10 mouse cellular contexts compared by ENCODE assay signal in genomic region chr17:50236702-50237435, GRCm38 (mm10). TPM values are rescaled to one million over a fixed set of nuclear protein-coding genes. Genes with fewer than 3 reads are reported as not detected.
DNase-seq lines count a peak whose midpoint lies in the region; ATAC-seq lines count a peak whose summit lies in the region.
"Had no signal": no experiment of that assay in that cellular context is flagged by ENCODE, and none has a peak within 500 bp of the region (broad histone marks: within the 10 kb centered on the region; RNA-seq: fewer than 3 reads in every experiment).

No protein-coding gene starts in this region.

- peak; percentile 87 for ATAC-seq in hindbrain, embryonic 16.5 days
- ATAC-seq in neural tube, embryonic 14.5 days (ENCODE audit: low read depth), result peak; percentile 87
- no peak for ATAC-seq in megakaryocyte-erythroid progenitor cell, adult 5-6 weeks (replicated peaks; ENCODE audit: low FRiP score, low TSS enrichment, poor library complexity, severe bottlenecking)

- H3K9ac ChIP-seq in hindbrain, embryonic 16.5 days (ENCODE audit: low read depth, low read length), result peak overlapping the region; percentile 3; the same call in 1 of the 2 replicates
- peak overlapping the region; percentile 26; the same call in 1 of the 2 replicates for H3K9ac ChIP-seq in neural tube, embryonic 14.5 days (replicated peaks; ENCODE audit: low read depth, low read length)

- DNase-seq in layer of hippocampus, postnatal 10 days (ENCODE audit: low spot score in 2 of 2), result peak; percentile 30 to 47
- DNase-seq in layer of hippocampus, adult 8-10 months (ENCODE audit: low spot score in 2 of 2), result no peak
- peak; percentile 48 for DNase-seq in embryonic facial prominence, embryonic 10.5 days (ENCODE audit: low spot score)
- DNase-seq in lung, postnatal 36 days, result no peak
- no peak for DNase-seq in kidney, postnatal 14 days

- H3K36me3 ChIP-seq in embryonic facial prominence, embryonic 10.5 days (replicated peaks), result no peaks in the 10 kb centered on the region
- H3K36me3 ChIP-seq in hindbrain, embryonic 16.5 days (ENCODE audit: control insufficient read depth, insufficient read depth, low read length), result no peaks in the 10 kb centered on the region
- no peaks in the 10 kb centered on the region for H3K36me3 ChIP-seq in neural tube, embryonic 14.5 days (ENCODE audit: control insufficient read depth, insufficient read depth, low read length)

- H3K4me1 ChIP-seq in embryonic facial prominence, embryonic 10.5 days, result peaks cover 14% of the 10 kb centered on the region
- peaks cover 13% of the 10 kb centered on the region for H3K4me1 ChIP-seq in hindbrain, embryonic 16.5 days (ENCODE audit: control insufficient read depth, insufficient read depth, low read depth, low read length)
- H3K4me1 ChIP-seq in neural tube, embryonic 14.5 days (ENCODE audit: control insufficient read depth, insufficient read depth, low read length), result peaks cover 5% of the 10 kb centered on the region

- H3K27me3 ChIP-seq in embryonic facial prominence, embryonic 10.5 days (replicated peaks; ENCODE audit: low read depth, poor library complexity, severe bottlenecking), result peaks cover 27% of the 10 kb centered on the region
- H3K27me3 ChIP-seq in hindbrain, embryonic 16.5 days (replicated peaks; ENCODE audit: control insufficient read depth, insufficient read depth, low read length), result 0 out of 2 replicates have a peak, but pooled peaks cover 2% of the 10 kb centered on the region
- H3K27me3 ChIP-seq in neural tube, embryonic 14.5 days (ENCODE audit: control insufficient read depth, insufficient read depth, low read length), result no peaks in the 10 kb centered on the region

- no peaks in the 10 kb centered on the region for H3K9me3 ChIP-seq in embryonic facial prominence, embryonic 10.5 days
- H3K9me3 ChIP-seq in hindbrain, embryonic 16.5 days (ENCODE audit: control insufficient read depth, low read length), result no peaks in the 10 kb centered on the region
- no peaks in the 10 kb centered on the region for H3K9me3 ChIP-seq in neural tube, embryonic 14.5 days (ENCODE audit: control insufficient read depth, low read length)

- H3K4me3 ChIP-seq in embryonic facial prominence, embryonic 10.5 days, result no peak overlapping the region
- no peak overlapping the region for H3K4me3 ChIP-seq in hindbrain, embryonic 16.5 days (ENCODE audit: low read length)
- H3K4me3 ChIP-seq in neural tube, embryonic 14.5 days (ENCODE audit: low read depth, low read length), result no peak overlapping the region
- H3K4me3 ChIP-seq: left cerebral cortex, adult 2 months had no signal

- peak overlapping the region; percentile 34 for H3K4me2 ChIP-seq in hindbrain, embryonic 16.5 days (ENCODE audit: low read length)
- peak overlapping the region; percentile 21; the same call in 1 of the 2 replicates for H3K4me2 ChIP-seq in neural tube, embryonic 14.5 days (ENCODE audit: low read depth, low read length)

- 39% methylated on average over 9 of the region's 9 CpGs for WGBS in embryonic facial prominence, embryonic 10.5 days
- WGBS in hindbrain, embryonic 16.5 days, result 15% methylated on average over 9 of the region's 9 CpGs
- 22% methylated on average over 9 of the region's 9 CpGs for WGBS in neural tube, embryonic 14.5 days

- H3K27ac ChIP-seq in embryonic facial prominence, embryonic 10.5 days (replicated peaks), result peak overlapping the region; percentile 73
- peak overlapping the region; percentile 60 for H3K27ac ChIP-seq in hindbrain, embryonic 16.5 days (ENCODE audit: low read depth, low read length)
- H3K27ac ChIP-seq in neural tube, embryonic 14.5 days (ENCODE audit: low read depth, low read length), result peak overlapping the region; percentile 80
- H3K27ac ChIP-seq: left cerebral cortex, adult 2 months had no signal

RNA-seq across cellular contexts. Expression of gene Rftn1, which starts 46.4 kb away (rescaled TPM):
- 10 to 100 TPM; 22.1 to 23.2 TPM for total RNA-seq in layer of hippocampus, postnatal 10 days (2021)
- total RNA-seq in layer of hippocampus, adult 8-10 months (2022), result 10 to 100 TPM; 14.8 to 18.7 (median 16.8) TPM
- 4.4 and 6.6 TPM in 2 replicates for polyA plus RNA-seq in embryonic facial prominence, embryonic 10.5 days (2016; fragmentation: Nextera tagmentation; extraction: Ambion mirVana)
- polyA plus RNA-seq in hindbrain, embryonic 16.5 days (2015; fragmentation: Nextera tagmentation; extraction: Ambion mirVana), result 21.1 and 24.3 TPM in 2 replicates
- 20.0 and 20.4 TPM in 2 replicates for polyA plus RNA-seq in neural tube, embryonic 14.5 days (2014; fragmentation: Nextera tagmentation; extraction: Ambion mirVana)
- 39.0 and 39.5 TPM in 2 replicates for total RNA-seq in megakaryocyte-erythroid progenitor cell, adult 5-6 weeks (2014; fragmentation: Nextera tagmentation)
- total RNA-seq in megakaryocyte-erythroid progenitor cell, adult 5-6 weeks (2017), result 31.1 and 44.6 TPM in 2 replicates

RNA-seq across cellular contexts. Expression of gene Dazl, which starts 56.6 kb away (rescaled TPM):
- total RNA-seq in layer of hippocampus, postnatal 10 days (2021), result 1 to 10 TPM; 2.2 to 2.6 TPM
- total RNA-seq in layer of hippocampus, adult 8-10 months (2022), result 1 to 10 TPM; 2.1 to 3.2 (median 3.0) TPM
- polyA plus RNA-seq in embryonic facial prominence, embryonic 10.5 days (2016; fragmentation: Nextera tagmentation; extraction: Ambion mirVana), result 0.52 TPM in 1 of 2 replicates, not detected in the other
- polyA plus RNA-seq in hindbrain, embryonic 16.5 days (2015; fragmentation: Nextera tagmentation; extraction: Ambion mirVana), result 0.50 and 0.69 TPM in 2 replicates
- polyA plus RNA-seq in neural tube, embryonic 14.5 days (2014; fragmentation: Nextera tagmentation; extraction: Ambion mirVana), result 0.21 and 0.58 TPM in 2 replicates
- total RNA-seq in megakaryocyte-erythroid progenitor cell, adult 5-6 weeks (2014; fragmentation: Nextera tagmentation), result 0.74 TPM in 1 of 2 replicates, not detected in the other
- total RNA-seq in megakaryocyte-erythroid progenitor cell, adult 5-6 weeks (2017), result 0.46 and 0.47 TPM in 2 replicates
- total RNA-seq: monocyte, adult 5-6 weeks had no signal

Comparison
In these comparisons a context has a peak if more than half of its experiments do, and no peak if none do; other contexts are left out.
1. DNase-seq: peak in layer of hippocampus, postnatal 10 days (2 of 2) and embryonic facial prominence, embryonic 10.5 days (single experiment); none in layer of hippocampus, adult 8-10 months (0 of 2), lung, postnatal 36 days (single experiment) and kidney, postnatal 14 days (single experiment).
2. Peak in every context shown above with its lines, with median percentiles within 50 percentile points of each other: H3K27ac ChIP-seq.